Mouse (Mus musculus): ENCODE measurements around the gene Mrpl20. TPM values are rescaled to one million over a fixed set of nuclear protein-coding genes. Genes with fewer than 3 reads are reported as not detected.

Mrpl20 gene
- 42.4 to 51.3 TPM (median 45.0 TPM) in 4 replicates for total RNA-seq (2023; ENCODE audit: inconsistent age)

DNA sequence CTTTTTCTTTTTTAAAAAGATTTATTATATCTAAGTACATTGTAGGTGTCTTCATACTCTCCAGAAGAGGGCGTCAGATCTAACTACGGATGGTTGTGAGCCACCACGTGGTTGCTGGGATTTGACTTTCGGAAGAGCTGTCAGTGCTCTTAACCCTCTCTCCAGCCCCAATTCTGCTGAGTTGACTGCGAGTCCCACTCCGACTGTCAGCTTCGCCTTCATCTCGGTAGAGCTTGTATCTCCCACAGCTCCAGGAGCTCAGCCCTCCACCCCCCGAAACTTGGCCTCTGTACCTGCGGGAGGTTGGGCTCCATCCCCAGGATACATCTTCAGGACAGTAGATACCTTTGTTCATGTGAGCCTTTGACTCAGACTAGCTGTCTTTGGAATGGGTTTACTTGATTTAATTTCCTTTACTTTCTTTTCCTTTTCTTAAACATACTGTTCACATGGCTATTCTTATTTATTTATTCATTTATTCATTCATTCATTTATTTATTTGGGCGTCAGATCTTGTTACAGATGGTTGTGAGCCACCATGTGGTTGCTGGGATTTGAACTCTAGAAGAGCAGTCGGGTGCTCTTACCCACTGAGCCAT is at the start of gene Mrpl20:
Gene Mrpl20, plus strand, starts transcription at position 138 of the 599 bp plus-strand sequence.

DNA sequence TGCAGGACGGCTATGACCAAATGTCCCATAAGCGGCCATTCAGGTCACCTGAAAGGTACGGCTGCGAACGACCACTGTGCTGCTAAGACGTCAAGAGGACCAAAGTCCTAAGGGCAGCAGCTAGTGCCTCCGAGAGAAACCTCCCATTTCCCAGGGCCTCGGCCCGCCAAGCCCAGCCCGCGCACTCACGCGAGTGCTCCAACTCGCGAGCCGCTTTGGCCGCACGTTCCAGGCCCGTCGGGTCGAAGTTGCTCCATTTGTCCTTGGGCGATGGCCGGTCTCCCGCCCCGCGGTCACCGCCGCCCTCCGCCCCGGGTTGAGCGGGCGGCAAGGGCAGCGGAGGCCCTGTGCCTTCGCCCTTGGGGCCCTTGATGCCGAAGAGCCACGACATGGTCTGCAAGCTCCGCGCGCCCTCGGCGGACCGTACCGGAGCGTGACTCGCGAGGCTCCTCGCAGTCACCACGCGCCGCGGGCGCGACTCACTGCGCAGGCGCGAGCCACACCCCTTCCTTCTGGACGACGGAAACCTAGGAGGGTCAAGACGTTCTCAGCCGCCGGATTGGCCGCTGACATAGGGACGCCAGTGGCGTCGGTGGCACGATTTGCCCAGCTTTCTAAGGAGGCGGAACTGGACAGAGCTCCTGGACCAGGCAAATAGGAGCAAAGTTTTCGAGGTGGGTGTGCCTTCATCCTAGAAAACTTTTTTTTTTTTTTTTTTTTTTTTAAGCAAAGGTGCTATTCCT is 41.9 kb upstream of the Mrpl20 start, which contains the start of gene Atad3a:
Gene Atad3a, minus strand, starts transcription at position 481 of the 743 bp plus-strand sequence.

DNA sequence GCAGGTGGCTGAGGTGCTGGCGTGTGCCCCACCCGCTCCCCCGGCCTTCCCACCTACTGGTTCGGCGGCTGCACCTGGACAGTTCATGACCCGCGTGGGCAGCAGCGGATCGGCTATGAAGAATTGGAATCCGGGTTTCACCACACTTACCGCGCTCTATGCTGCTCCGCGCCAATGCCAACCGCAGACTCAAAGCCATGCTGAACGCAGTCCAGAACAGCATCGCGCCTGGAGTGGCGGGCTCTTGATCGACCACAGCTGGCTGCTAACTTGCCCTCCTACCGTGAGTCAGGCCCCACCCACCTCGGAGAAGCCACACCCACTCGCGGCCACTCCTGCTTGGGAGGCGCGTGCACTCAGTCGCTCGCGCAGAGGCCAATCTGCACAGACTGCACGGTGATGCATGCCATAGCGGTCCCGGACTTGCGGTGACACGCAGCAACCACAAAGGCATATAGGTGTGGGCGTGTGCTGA is 28.4 kb upstream of the Mrpl20 start, which contains the start of gene Vwa1:
Gene Vwa1, minus strand, starts transcription at position 419 of the 475 bp plus-strand sequence.

DNA sequence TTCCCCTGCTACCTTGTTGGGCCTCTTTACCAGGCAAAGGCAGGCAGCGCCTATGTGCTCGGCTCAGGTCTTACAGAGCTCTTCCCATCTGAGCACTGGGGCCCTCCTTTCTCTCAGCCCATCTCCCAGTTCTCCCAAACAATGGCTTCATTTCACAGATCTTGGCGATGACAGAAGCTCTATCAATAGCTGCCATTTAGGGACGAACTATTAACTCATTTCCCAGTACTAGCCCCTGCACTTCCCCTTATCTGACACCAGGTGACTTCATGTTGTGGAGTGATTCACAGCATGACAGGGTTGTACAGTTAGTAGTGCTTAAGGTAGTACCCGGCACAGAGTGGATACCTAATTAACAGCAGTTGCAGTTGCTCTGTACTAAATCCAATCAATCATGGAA is 16.9 kb upstream of the Mrpl20 start, which contains the start of gene Tmem88b:
Gene Tmem88b, minus strand, starts transcription at position 56 of the 400 bp plus-strand sequence.

DNA sequence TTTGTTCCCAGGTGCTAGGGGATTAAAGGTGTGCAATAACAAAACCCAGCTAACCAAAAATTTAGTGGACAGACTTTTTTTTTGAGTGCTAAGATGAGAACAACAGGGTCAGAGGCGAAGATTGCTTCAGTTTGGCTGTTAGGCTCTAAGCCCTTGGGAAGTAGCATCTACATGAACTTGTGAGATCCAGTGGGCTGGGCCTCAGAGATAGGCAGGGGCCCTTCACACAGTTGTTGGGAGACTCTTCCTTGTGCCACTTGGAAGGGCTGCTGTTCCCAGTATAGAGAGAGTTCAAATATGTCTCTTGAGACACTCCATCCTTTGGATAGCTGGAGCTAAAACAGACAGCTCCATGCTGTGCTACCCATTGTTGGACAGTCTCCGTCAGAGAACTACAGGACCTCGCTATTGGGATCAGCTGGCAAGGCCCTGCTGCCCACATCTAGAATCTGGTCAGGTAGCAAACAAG is 12.6 kb upstream of the Mrpl20 start, which contains the start of gene Ankrd65:
Gene Ankrd65, plus strand, starts transcription at position 419 of the 469 bp plus-strand sequence.

DNA sequence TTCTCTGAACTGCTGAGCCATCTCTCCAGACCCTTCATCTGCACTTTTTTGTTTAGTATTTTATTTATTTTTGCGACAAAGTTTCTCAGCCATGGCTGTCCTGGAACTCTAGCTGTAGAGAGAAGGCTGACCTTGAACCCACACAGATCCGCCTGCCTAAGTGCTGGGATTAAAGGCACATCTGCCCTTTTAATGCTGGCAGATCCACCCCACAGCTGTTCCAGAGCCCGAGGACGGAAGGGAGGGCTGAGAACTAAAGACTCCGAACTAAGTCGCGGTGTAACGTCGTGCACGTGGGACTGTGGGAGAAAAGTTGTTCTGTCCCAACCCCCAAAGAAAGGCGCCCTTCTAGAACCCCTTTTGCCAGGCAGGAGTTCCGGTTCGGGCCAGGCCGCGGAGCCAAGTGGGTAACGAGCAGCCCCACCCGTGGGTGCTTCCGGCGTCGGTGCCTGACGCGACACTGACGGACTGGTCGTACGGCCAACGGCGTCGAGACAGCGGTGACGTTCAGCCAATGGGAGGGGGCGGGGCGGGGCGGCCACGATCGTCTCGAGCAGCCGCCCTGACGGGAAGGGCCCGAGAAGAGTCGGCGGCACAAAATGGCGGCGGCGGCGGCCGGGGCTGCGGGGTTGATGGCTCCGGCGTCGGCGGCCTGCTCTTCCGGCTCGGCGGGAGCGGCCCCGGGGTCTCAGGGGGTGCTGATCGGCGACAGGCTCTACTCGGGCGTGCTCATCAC is 9.4 kb downstream of the Mrpl20 start, which contains the start of gene Ccnl2:
Gene Ccnl2, plus strand, starts transcription at position 561 of the 736 bp plus-strand sequence.

DNA sequence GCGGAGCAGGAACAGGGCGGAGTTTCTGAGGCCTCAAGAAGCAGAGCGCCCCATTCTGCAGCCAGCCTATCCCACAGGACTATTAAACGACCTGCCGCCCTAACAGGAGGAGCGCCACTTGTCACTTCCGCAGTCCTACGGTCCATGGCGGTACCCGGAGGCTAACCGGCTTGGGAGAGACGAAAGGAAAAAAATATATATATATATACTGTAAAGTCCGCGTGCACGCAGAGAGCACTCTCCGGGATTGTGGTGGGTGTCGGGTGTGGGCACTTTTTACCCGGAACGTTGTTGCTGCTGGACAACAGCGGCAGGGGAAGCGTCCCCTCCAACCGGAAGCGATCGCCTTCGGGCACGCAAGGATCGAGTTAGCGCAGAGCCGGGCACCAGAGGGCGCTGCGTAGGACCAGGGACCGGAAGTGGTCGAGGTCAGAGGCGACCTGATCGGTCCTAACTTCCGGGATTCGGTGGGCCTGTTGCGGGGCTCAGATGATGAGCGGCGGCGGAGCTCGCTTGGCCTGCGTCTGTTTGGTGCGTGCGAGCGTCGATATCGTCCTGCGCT is 28.6 kb downstream of the Mrpl20 start, which contains the start of gene Aurkaip1:
Gene Aurkaip1, plus strand, starts transcription at position 68 of the 562 bp plus-strand sequence.

DNA sequence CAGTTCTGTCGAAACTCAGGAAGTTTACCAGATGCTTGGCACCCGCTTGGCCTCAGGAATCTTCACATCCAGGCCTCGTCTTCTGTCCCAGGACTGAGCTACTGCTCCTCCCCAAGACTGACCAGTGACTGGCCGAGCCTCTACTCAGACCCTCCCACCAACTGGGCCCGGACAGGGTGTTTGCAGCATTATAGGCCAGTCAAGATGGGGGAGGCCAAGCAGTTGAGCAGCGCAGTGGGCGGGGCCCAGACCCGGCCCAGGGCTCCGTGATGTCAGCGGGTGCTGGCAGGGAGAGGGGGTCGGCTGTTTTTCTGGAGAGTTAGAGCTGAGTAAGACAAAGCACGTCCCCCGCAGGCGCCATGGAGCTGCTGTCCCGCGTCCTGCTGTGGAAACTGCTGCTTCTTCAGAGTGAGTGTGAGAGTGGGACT is 36.8 kb downstream of the Mrpl20 start, which contains the start of gene Mxra8:
Gene Mxra8, plus strand, starts transcription at position 198 of the 428 bp plus-strand sequence.

DNA sequence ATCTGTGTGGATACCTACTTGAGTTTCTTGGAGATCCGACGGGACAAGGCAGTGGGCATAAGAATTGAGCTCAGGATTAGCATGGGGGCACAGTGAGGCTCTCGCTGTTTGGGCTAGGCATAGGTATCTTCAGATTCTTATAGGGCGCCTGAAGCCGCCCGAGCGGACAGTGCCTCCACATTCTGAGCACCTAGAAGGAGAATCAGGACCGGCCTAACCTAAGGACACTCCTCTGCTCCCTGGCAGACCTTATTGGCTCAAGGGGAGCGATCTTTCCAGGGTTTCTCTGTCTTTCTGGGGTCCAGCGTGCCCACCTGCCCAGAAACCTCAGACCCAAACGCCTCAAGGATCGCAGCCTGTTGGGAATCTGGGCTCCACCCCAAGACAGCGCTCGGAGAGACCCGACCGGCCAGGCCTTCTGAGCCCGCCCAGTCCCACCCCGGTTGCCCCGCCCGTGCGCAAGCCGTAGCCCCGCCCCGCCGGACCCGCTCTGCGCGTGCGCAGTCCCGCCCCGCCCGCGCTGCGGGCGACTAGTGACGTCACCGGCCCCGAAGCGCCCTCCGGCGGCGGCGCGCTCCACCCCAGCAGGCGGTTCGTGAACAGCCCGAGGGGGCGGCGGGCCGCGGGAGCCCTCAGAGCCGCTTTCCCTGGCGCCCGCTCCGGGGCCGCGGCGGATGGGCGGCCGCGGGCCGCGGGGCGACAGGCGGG is 44.3 kb downstream of the Mrpl20 start, which contains the start of gene Dvl1:
Gene Dvl1, plus strand, starts transcription at position 532 of the 708 bp plus-strand sequence.

Other genes with a start within 250 kb of the Mrpl20 start
- gene Nadk, start 240.5 kb upstream of the Mrpl20 start, total RNA-seq (2023; ENCODE audit: inconsistent age): 50.7 to 59.1 TPM (median 52.7 TPM) in 4 replicates
- 19.8 to 29.5 TPM (median 26.5 TPM) in 4 replicates for gene Slc35e2, start 201.5 kb upstream of the Mrpl20 start, total RNA-seq (2023; ENCODE audit: inconsistent age)
- 139 to 162 TPM (median 154 TPM) in 4 replicates for gene Cdk11b, start 178.0 kb upstream of the Mrpl20 start, total RNA-seq (2023; ENCODE audit: inconsistent age)
- gene Gm10563, start 157.5 kb upstream of the Mrpl20 start, total RNA-seq (2023; ENCODE audit: inconsistent age): not detected in 4 replicates
- gene Mmp23, start 149.5 kb upstream of the Mrpl20 start, total RNA-seq (2023; ENCODE audit: inconsistent age): 0.51 TPM in 1 of 4 replicates, not detected in the others
- 37.5 to 43.7 TPM (median 40.3 TPM) in 4 replicates for gene Mib2, start 133.7 kb upstream of the Mrpl20 start, total RNA-seq (2023; ENCODE audit: inconsistent age)
- 2.7 to 3.2 TPM (median 2.8 TPM) in 4 replicates for gene Fndc10, start 108.5 kb upstream of the Mrpl20 start, total RNA-seq (2023; ENCODE audit: inconsistent age)
- 77.2 to 87.4 TPM (median 82.1 TPM) in 4 replicates for gene Ssu72, start 98.1 kb upstream of the Mrpl20 start, total RNA-seq (2023; ENCODE audit: inconsistent age)
- gene Tmem240, start 68.1 kb upstream of the Mrpl20 start, total RNA-seq (2023; ENCODE audit: inconsistent age): 0.32 to 0.60 TPM (median 0.47 TPM) in 4 replicates
- gene Atad3a, start 41.8 kb upstream of the Mrpl20 start, total RNA-seq (2023; ENCODE audit: inconsistent age): 45.0 to 54.2 TPM (median 52.5 TPM) in 4 replicates
- not detected in 4 replicates for gene Vwa1, start 28.2 kb upstream of the Mrpl20 start, total RNA-seq (2023; ENCODE audit: inconsistent age)
- not detected in 4 replicates for gene Tmem88b, start 17.0 kb upstream of the Mrpl20 start, total RNA-seq (2023; ENCODE audit: inconsistent age)
- gene Ankrd65, start 12.4 kb upstream of the Mrpl20 start, total RNA-seq (2023; ENCODE audit: inconsistent age): not detected in 4 replicates
- 212 to 234 TPM (median 221 TPM) in 4 replicates for gene Ccnl2, start 9.6 kb downstream of the Mrpl20 start, total RNA-seq (2023; ENCODE audit: inconsistent age)
- 72.7 to 92.7 TPM (median 80.5 TPM) in 4 replicates for gene Aurkaip1, start 28.4 kb downstream of the Mrpl20 start, total RNA-seq (2023; ENCODE audit: inconsistent age)
- 10.4 to 12.7 TPM (median 11.4 TPM) in 4 replicates for gene Mxra8, start 36.8 kb downstream of the Mrpl20 start, total RNA-seq (2023; ENCODE audit: inconsistent age)
- gene Dvl1, start 44.5 kb downstream of the Mrpl20 start, total RNA-seq (2023; ENCODE audit: inconsistent age): 59.0 to 80.3 TPM (median 71.7 TPM) in 4 replicates
- gene Tas1r3, start 60.5 kb downstream of the Mrpl20 start, total RNA-seq (2023; ENCODE audit: inconsistent age): 0.55 to 1.4 TPM (median 1.0 TPM) in 4 replicates
- 5.7 to 9.4 TPM (median 8.1 TPM) in 4 replicates for gene Cptp, start 66.6 kb downstream of the Mrpl20 start, total RNA-seq (2023; ENCODE audit: inconsistent age)
- 44.3 to 52.8 TPM (median 52.3 TPM) in 4 replicates for gene Ints11, start 66.7 kb downstream of the Mrpl20 start, total RNA-seq (2023; ENCODE audit: inconsistent age)
- gene Pusl1, start 88.9 kb downstream of the Mrpl20 start, total RNA-seq (2023; ENCODE audit: inconsistent age): 21.1 to 25.0 TPM (median 23.6 TPM) in 4 replicates
- 66.3 to 71.7 TPM (median 69.2 TPM) in 4 replicates for gene Acap3, start 88.9 kb downstream of the Mrpl20 start, total RNA-seq (2023; ENCODE audit: inconsistent age)
- gene Ube2j2, start 141.0 kb downstream of the Mrpl20 start, total RNA-seq (2023; ENCODE audit: inconsistent age): 98.2 to 110 TPM (median 106 TPM) in 4 replicates
- 1.6 to 3.1 TPM (median 2.1 TPM) in 4 replicates for gene C1qtnf12, start 159.4 kb downstream of the Mrpl20 start, total RNA-seq (2023; ENCODE audit: inconsistent age)
- 2.3 to 3.4 TPM (median 2.8 TPM) in 4 replicates for gene B3galt6, start 189.8 kb downstream of the Mrpl20 start, total RNA-seq (2023; ENCODE audit: inconsistent age)
- gene Sdf4, start 190.0 kb downstream of the Mrpl20 start, total RNA-seq (2023; ENCODE audit: inconsistent age): 120 to 134 TPM (median 127 TPM) in 4 replicates
- gene Tnfrsf4, start 211.0 kb downstream of the Mrpl20 start, total RNA-seq (2023; ENCODE audit: inconsistent age): 6.0 to 9.5 TPM (median 7.1 TPM) in 4 replicates
- 13.5 to 16.3 TPM (median 14.2 TPM) in 4 replicates for gene Tnfrsf18, start 223.3 kb downstream of the Mrpl20 start, total RNA-seq (2023; ENCODE audit: inconsistent age)

Data from B cell, adult (primary cell).